Mouse (Mus musculus): Measurements from ENCODE around the gene Tbc1d1. TPM values are rescaled to one million over a fixed set of nuclear protein-coding genes. Genes with fewer than 3 reads are reported as not detected.

Gene Tbc1d1
- polyA plus RNA-seq, 1 experiment from 2014 or later = 58.7 TPM

DNA sequence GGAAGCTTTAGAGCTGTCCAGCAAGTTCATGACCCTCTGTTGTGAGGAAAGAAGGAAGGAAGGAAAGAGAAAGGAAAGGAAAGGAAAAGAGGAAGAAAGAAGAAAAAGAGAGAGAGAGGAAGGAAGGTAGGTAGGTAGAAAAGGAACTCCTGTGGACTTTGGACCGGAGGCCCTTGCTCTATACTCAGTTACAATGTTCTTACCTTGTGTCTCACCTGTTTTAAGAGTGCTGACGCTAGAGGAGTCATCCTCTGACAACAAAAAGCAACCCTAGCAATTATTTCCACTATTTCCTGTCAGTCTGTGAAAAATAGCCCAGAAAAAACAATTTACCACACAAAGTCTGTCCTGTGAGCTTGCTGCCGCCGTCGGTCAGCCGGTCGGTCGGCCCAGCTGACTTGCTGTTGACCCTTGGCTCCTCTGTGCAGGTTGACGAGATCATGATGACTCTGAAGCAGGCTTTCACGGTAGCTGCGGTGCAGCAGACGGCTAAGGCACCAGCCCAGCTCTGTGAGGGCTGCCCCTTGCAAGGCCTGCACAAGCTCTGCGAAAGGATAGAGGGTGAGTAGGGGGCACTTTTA lies 107.9 kb downstream of the Tbc1d1 start:
- no peak for TF ChIP-seq CTCF (IDR thresholded peaks at IDR 0.05; ENCODE audit: low read depth)
- ATAC-seq (ENCODE audit: insufficient read depth) = no peak
- Histone ChIP-seq H3K36me3 (ENCODE audit: insufficient read depth) (peaks cover 13% of the 10 kb centered on the region; the same call in 1 of the 2 replicates), H3K4me3 (ENCODE audit: low read depth, low read length) (no peak overlapping the region), H3K9ac (no peak overlapping the region), H3K27me3 (ENCODE audit: insufficient read depth, low read length) (no peaks in the 10 kb centered on the region), H3K27ac (ENCODE audit: low read depth) (no peak overlapping the region), H3K4me1 (ENCODE audit: insufficient read depth) (no peaks in the 10 kb centered on the region), H3K4me2 (no peak overlapping the region), H3K9me3 (ENCODE audit: low read depth, low read length) (no peaks in the 10 kb centered on the region)
- 55% methylated on average over 13 of the region's 13 CpGs for WGBS
- no peak for DNase-seq

DNA sequence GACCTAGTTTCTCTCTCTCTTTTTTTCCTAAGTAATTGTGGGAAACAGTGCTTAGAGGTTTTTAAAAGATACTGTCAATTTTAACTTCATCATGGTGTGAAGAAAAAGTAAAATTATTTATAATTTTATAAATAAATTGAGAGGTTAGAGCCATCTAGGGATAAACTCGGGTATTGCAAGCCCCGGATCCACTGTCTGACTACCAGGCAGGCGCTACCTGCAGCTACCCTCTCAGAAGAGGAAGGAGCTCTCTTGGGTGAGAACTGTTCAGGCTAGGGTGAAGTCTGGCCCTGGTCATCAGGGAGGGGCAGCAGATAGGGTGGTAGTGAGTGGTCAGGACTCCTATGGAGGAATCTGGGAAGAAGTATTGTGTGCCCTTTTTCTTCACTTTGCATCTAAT lies 109.0 kb downstream of the Tbc1d1 start:
- DNase-seq = peak; percentile 75
- Histone ChIP-seq H3K27me3 (ENCODE audit: insufficient read depth, low read length) (no peaks in the 10 kb centered on the region), H3K9me3 (ENCODE audit: low read depth, low read length) (no peaks in the 10 kb centered on the region), H3K4me2 (no peak overlapping the region), H3K4me3 (ENCODE audit: low read depth, low read length) (no peak overlapping the region), H3K9ac (no peak overlapping the region), H3K36me3 (ENCODE audit: insufficient read depth) (peaks cover 10% of the 10 kb centered on the region; the same call in 1 of the 2 replicates), H3K27ac (ENCODE audit: low read depth) (no peak overlapping the region), H3K4me1 (ENCODE audit: insufficient read depth) (no peaks in the 10 kb centered on the region)
- peak; percentile 63 for TF ChIP-seq CTCF (IDR thresholded peaks at IDR 0.05; ENCODE audit: low read depth)
- WGBS = 25% methylated on average over 3 of the region's 3 CpGs
- ATAC-seq (ENCODE audit: insufficient read depth) = peak; percentile 44; the same call in 1 of the 2 replicates

DNA sequence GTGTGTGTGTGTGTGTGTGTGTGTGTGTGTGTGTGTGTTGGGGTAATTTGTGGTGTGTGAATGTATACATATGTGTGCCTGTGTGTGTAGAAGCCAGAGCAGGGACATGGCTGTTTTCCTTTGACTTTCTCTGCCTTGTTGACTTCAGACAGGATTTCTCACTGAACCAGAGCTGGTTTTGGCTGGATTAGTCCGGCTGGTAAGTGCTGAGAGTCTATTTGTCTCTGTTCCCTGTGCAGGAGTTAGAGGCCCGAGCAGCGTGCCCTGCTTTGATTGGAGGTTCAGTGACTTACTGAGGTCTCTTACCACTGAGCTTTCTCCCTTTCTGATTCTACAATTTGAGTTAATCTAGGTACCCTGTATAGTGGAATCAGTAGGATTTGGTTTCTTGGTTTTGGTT lies 109.8 kb downstream of the Tbc1d1 start:
- TF ChIP-seq CTCF (IDR thresholded peaks at IDR 0.05; ENCODE audit: low read depth) = no peak
- no peak overlapping the region for H3K4me2 ChIP-seq
- no peak for DNase-seq
- H3K9ac ChIP-seq = no peak overlapping the region
- no peak for ATAC-seq (ENCODE audit: insufficient read depth)
- H3K9me3 ChIP-seq (ENCODE audit: low read depth, low read length) = no peaks in the 10 kb centered on the region
- no peaks in the 10 kb centered on the region for H3K4me1 ChIP-seq (ENCODE audit: insufficient read depth)
- no peaks in the 10 kb centered on the region for H3K27me3 ChIP-seq (ENCODE audit: insufficient read depth, low read length)
- H3K4me3 ChIP-seq (ENCODE audit: low read depth, low read length) = no peak overlapping the region
- H3K27ac ChIP-seq (ENCODE audit: low read depth) = no peak overlapping the region
- H3K36me3 ChIP-seq (ENCODE audit: insufficient read depth) = peaks cover 8% of the 10 kb centered on the region; the same call in 1 of the 2 replicates
- 82% methylated on average over 3 of the region's 3 CpGs for WGBS

DNA sequence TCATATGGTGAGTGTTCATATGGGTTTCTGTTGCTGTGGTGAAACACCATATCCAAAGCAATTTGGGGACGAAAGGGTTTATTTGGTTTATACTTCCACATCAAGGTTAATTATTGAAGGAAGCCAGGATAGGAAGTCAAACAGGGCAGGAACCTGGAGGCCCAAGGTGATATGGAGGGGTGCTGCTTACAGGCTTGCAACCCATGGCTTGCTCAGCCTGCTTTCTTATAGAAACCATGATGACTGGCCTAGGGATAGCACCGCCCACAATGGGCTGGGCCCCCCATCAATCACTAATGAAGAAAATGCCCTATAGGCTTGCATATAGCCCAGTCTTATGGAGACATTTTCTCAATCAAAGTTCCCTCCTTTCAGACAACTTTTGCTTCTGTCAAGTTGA lies 110.4 kb downstream of the Tbc1d1 start:
- WGBS = 89% methylated on average over 2 of the region's 2 CpGs
- ATAC-seq (ENCODE audit: insufficient read depth) = no peak
- peaks cover 15% of the 10 kb centered on the region; the same call in 1 of the 2 replicates for H3K36me3 ChIP-seq (ENCODE audit: insufficient read depth)
- TF ChIP-seq CTCF (IDR thresholded peaks at IDR 0.05; ENCODE audit: low read depth) = no peak
- no peaks in the 10 kb centered on the region for H3K9me3 ChIP-seq (ENCODE audit: low read depth, low read length)
- no peaks in the 10 kb centered on the region for H3K27me3 ChIP-seq (ENCODE audit: insufficient read depth, low read length)
- no peak overlapping the region for H3K4me3 ChIP-seq (ENCODE audit: low read depth, low read length)
- no peak overlapping the region for H3K27ac ChIP-seq (ENCODE audit: low read depth)
- no peak for DNase-seq
- H3K4me1 ChIP-seq (ENCODE audit: insufficient read depth) = no peaks in the 10 kb centered on the region
- no peak overlapping the region for H3K4me2 ChIP-seq
- H3K9ac ChIP-seq = no peak overlapping the region

DNA sequence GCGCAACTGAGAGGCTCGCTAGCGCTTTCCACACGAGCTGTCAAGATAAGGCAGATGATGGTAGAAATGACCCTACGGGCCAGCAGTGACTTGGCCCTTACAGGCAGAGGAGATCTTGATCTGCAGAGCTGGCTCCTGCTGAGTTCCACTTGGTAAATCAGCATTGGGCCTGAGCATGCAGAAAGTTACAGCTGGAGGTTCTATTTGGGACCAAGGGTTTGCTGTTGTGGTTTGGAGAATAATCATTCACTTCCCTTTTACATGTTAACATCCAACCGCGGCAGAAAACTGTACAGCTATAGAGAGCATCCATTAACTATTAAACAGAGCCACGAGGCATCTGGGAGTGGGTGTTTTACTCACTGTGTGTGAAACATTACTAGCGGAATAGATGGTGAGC lies 111.2 kb downstream of the Tbc1d1 start:
- ATAC-seq (ENCODE audit: insufficient read depth) (no peak), DNase-seq (no peak)
- 71% methylated on average over 9 of the region's 9 CpGs for WGBS
- no peak overlapping the region for H3K9ac ChIP-seq
- no peaks in the 10 kb centered on the region for H3K4me1 ChIP-seq (ENCODE audit: insufficient read depth)
- no peak overlapping the region for H3K27ac ChIP-seq (ENCODE audit: low read depth)
- H3K4me3 ChIP-seq (ENCODE audit: low read depth, low read length) = no peak overlapping the region
- no peaks in the 10 kb centered on the region for H3K9me3 ChIP-seq (ENCODE audit: low read depth, low read length)
- no peaks in the 10 kb centered on the region for H3K27me3 ChIP-seq (ENCODE audit: insufficient read depth, low read length)
- H3K4me2 ChIP-seq = no peak overlapping the region
- peaks cover 22% of the 10 kb centered on the region; the same call in 1 of the 2 replicates for H3K36me3 ChIP-seq (ENCODE audit: insufficient read depth)
- TF ChIP-seq CTCF (IDR thresholded peaks at IDR 0.05; ENCODE audit: low read depth) = no peak

DNA sequence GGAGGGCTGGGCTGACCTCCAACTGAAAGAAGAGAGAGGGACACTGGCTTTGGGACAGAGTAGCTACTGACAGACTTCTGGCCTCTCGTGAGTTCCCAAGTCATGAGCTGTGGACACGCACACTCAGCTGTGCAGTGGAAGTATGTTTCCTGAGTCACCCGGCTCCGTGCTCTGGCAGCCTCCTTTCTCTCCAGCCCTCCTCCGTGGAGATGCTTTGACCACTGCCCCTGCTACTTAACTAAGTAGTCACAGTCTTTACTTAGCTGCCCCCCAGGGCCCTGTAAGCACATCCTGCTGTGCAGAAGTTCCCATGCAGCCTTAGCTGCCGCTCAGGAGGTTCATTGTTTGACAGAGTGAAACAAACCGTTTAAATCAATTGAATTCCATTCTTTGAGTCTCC lies 113.6 kb downstream of the Tbc1d1 start:
- no peaks in the 10 kb centered on the region for H3K9me3 ChIP-seq (ENCODE audit: low read depth, low read length)
- no peak overlapping the region for H3K9ac ChIP-seq
- no peak overlapping the region for H3K4me2 ChIP-seq
- no peaks in the 10 kb centered on the region for H3K27me3 ChIP-seq (ENCODE audit: insufficient read depth, low read length)
- ATAC-seq (ENCODE audit: insufficient read depth) (peak; percentile 38; the same call in 1 of the 2 replicates), DNase-seq (no peak)
- H3K27ac ChIP-seq (ENCODE audit: low read depth) = peak overlapping the region; percentile 77
- WGBS = 40% methylated on average over 7 of the region's 7 CpGs
- H3K4me1 ChIP-seq (ENCODE audit: insufficient read depth) = no peaks in the 10 kb centered on the region
- no peak overlapping the region for H3K4me3 ChIP-seq (ENCODE audit: low read depth, low read length)
- TF ChIP-seq CTCF (IDR thresholded peaks at IDR 0.05; ENCODE audit: low read depth) = no peak
- peaks cover 38% of the 10 kb centered on the region; the same call in 1 of the 2 replicates for H3K36me3 ChIP-seq (ENCODE audit: insufficient read depth)

DNA sequence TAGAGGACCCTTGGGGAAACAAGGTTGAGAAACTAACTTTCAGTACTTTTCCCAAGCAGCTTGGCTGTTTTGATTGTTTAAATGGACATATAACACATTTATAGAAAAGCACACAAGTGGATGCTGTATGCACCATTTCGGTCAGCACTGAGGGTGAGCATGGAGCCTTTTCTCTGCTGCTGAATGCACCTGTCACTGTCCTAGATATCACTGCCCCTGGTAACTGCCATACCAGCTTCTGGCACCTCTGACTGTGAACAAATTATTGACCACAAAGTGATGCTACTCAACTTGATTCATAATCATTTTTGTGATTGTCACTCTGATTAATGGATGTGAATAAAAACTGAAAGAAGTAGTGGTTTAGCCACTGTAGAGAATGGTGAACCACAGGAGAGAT lies 117.4 kb downstream of the Tbc1d1 start:
- no peaks in the 10 kb centered on the region for H3K27me3 ChIP-seq (ENCODE audit: insufficient read depth, low read length)
- no peak overlapping the region for H3K4me2 ChIP-seq
- H3K27ac ChIP-seq (ENCODE audit: low read depth) = no peak overlapping the region
- ATAC-seq (ENCODE audit: insufficient read depth) (no peak), DNase-seq (no peak)
- WGBS = 85% methylated on average over 1 of the region's 1 CpGs
- H3K9me3 ChIP-seq (ENCODE audit: low read depth, low read length) = no peaks in the 10 kb centered on the region
- no peak overlapping the region for H3K4me3 ChIP-seq (ENCODE audit: low read depth, low read length)
- H3K36me3 ChIP-seq (ENCODE audit: insufficient read depth) = peaks cover 57% of the 10 kb centered on the region
- no peaks in the 10 kb centered on the region for H3K4me1 ChIP-seq (ENCODE audit: insufficient read depth)
- TF ChIP-seq CTCF (IDR thresholded peaks at IDR 0.05; ENCODE audit: low read depth) = no peak
- H3K9ac ChIP-seq = no peak overlapping the region
